Mouse (Mus musculus): ENCODE results near the gene Rab10. TPM values are rescaled to one million over a fixed set of nuclear protein-coding genes. Genes with fewer than 3 reads are reported as not detected.
"Not testable (repeated sequence)": the region's sequence is repeated elsewhere in the genome, so short reads cannot be mapped to it uniquely, and the experiment has no call there.

Rab10 gene
- total RNA-seq, 2 experiments from 2014 or later: 151 to 158 TPM

GRCm38 (mm10) chr12:3323241-3323640 lies 13.5 kb upstream of the Rab10 start:
- Histone ChIP-seq H3K4me3 (0 out of 2 replicates have a peak overlapping the region, but pooled peaks have one; percentile 6), H3K27ac (peak overlapping the region; percentile 85)
- TF ChIP-seq CTCF (conservative IDR thresholded peaks at IDR 0.05): no peak
- peak; percentile 51 to 69 for DNase-seq (ENCODE audit: low spot score in 2 of 2)

GRCm38 (mm10) chr12:3319377-3319776 lies 9.6 kb upstream of the Rab10 start:
- no peak for DNase-seq (ENCODE audit: low spot score in 2 of 2)
- no peak overlapping the region for H3K4me3 ChIP-seq
- TF ChIP-seq CTCF (conservative IDR thresholded peaks at IDR 0.05): no peak
- H3K27ac ChIP-seq: no peak overlapping the region

- TF ChIP-seq CTCF (conservative IDR thresholded peaks at IDR 0.05): no peak
- Histone ChIP-seq H3K4me3 (no peak overlapping the region), H3K27ac (no peak overlapping the region)
- DNase-seq (ENCODE audit: low spot score in 2 of 2): no peak
Observed at GRCm38 (mm10) chr12:3316937-3317336, 7.2 kb upstream of the Rab10 start.

GRCm38 (mm10) chr12:3316083-3316482 lies 6.3 kb upstream of the Rab10 start:
- no peak overlapping the region for H3K4me3 ChIP-seq
- no peak for TF ChIP-seq CTCF (conservative IDR thresholded peaks at IDR 0.05)
- DNase-seq (ENCODE audit: low spot score in 2 of 2): no peak

GRCm38 (mm10) chr12:3312886-3313285 lies 3.1 kb upstream of the Rab10 start:
- Histone ChIP-seq H3K4me3 (no peak overlapping the region), H3K27ac (no peak overlapping the region)
- no peak for DNase-seq (ENCODE audit: low spot score in 2 of 2)
- no peak for TF ChIP-seq CTCF (conservative IDR thresholded peaks at IDR 0.05)

More at GRCm38 (mm10) chr12:3316083-3316482, 6.3 kb upstream of the Rab10 start:
- H3K27ac ChIP-seq: peak overlapping the region; percentile 48; the same call in 1 of the 2 replicates

GRCm38 (mm10) chr12:3310321-3310692 lies 538 bp upstream of the Rab10 start:
- DNase-seq (ENCODE audit: low spot score in 2 of 2): peak in 1 of 2 experiments; percentile 19
- TF ChIP-seq CTCF (conservative IDR thresholded peaks at IDR 0.05): no peak
- Histone ChIP-seq H3K27ac (peak overlapping the region; percentile 90), H3K4me3 (peak overlapping the region; percentile 67)

GRCm38 (mm10) chr12:3308541-3309241 lies 1.1 kb downstream of the Rab10 start:
- H3K4me3 ChIP-seq: peak overlapping the region; percentile 90
- no peak for TF ChIP-seq CTCF (conservative IDR thresholded peaks at IDR 0.05)
- peak in 1 of 2 experiments; percentile 18 for DNase-seq (ENCODE audit: low spot score in 2 of 2)
- peak overlapping the region; percentile 97 for H3K27ac ChIP-seq

GRCm38 (mm10) chr12:3307587-3307986 lies 2.2 kb downstream of the Rab10 start:
- DNase-seq (ENCODE audit: low spot score in 2 of 2): no peak
- H3K27ac ChIP-seq: peak overlapping the region; percentile 97; the same call in 1 of the 2 replicates
- TF ChIP-seq CTCF (conservative IDR thresholded peaks at IDR 0.05): no peak
- peak overlapping the region; percentile 90 for H3K4me3 ChIP-seq

- TF ChIP-seq CTCF (conservative IDR thresholded peaks at IDR 0.05): peak; percentile 60
- DNase-seq (ENCODE audit: low spot score in 2 of 2): no peak
- H3K4me3 ChIP-seq: no peak overlapping the region
- no peak overlapping the region for H3K27ac ChIP-seq
Observed at GRCm38 (mm10) chr12:3305238-3305637, 4.5 kb downstream of the Rab10 start.

- not testable (repeated sequence) for DNase-seq (ENCODE audit: low spot score in 2 of 2); H3K27ac ChIP-seq
Observed at GRCm38 (mm10) chr12:3297622-3298021, 12.1 kb downstream of the Rab10 start.

GRCm38 (mm10) chr12:3296056-3296455 lies 13.7 kb downstream of the Rab10 start:
- no peak for TF ChIP-seq CTCF (conservative IDR thresholded peaks at IDR 0.05)
- Histone ChIP-seq H3K27ac (no peak overlapping the region), H3K4me3 (no peak overlapping the region)
- no peak for DNase-seq (ENCODE audit: low spot score in 2 of 2)

More at GRCm38 (mm10) chr12:3297622-3298021, 12.1 kb downstream of the Rab10 start:
- not testable (repeated sequence) for H3K4me3 ChIP-seq

GRCm38 (mm10) chr12:3291849-3292248 lies 17.9 kb downstream of the Rab10 start:
- no peak for TF ChIP-seq CTCF (conservative IDR thresholded peaks at IDR 0.05)
- Histone ChIP-seq H3K27ac (no peak overlapping the region), H3K4me3 (no peak overlapping the region)
- no peak for DNase-seq (ENCODE audit: low spot score in 2 of 2)

GRCm38 (mm10) chr12:3291038-3291437 lies 18.7 kb downstream of the Rab10 start:
- H3K27ac ChIP-seq: no peak overlapping the region
- no peak for DNase-seq (ENCODE audit: low spot score in 2 of 2)
- TF ChIP-seq CTCF (conservative IDR thresholded peaks at IDR 0.05): no peak
- no peak overlapping the region for H3K4me3 ChIP-seq

- no peak overlapping the region for H3K4me3 ChIP-seq
- H3K27ac ChIP-seq: no peak overlapping the region
- TF ChIP-seq CTCF (conservative IDR thresholded peaks at IDR 0.05): no peak
- no peak for DNase-seq (ENCODE audit: low spot score in 2 of 2)
Observed at GRCm38 (mm10) chr12:3288440-3288839, 21.3 kb downstream of the Rab10 start.
